In the genomic region with DNA sequence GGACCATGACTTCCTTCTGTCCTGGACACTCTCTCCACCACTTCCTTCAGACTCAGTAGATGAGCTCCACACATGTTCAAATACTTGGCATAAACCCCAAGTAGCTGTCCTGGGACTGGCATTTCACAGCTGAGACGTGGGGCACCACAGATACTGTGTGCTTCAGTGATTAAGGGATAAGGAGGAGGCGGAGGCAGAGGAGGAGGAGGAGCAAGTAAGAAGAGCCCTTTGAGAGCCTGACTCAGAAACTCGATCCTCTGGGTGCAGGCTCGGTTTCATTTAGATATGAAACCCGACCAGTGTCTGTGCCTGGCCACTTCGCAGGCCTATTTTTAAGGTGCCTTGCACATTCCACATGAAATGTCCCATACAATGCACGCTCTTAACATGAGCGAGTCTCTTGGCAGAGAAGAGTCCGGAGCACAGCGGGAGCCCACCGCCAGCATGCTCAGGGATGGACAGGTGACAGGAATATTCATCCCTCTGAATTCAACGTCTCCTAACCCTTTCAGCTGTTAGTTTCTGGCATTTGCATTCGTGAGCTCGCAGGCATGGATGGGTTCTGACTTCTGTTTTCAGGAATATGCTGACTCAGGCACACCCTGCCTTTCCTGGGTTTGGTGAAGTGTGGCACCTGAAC, we compare ENCODE assay signal across 8 mouse cellular contexts.
DNase-seq lines count a peak whose midpoint lies in the region; ATAC-seq and TF ChIP-seq lines count a peak whose summit lies in the region.

No protein-coding gene starts in this region.

- peak; percentile 38; the same call in 1 of the 2 replicates for ATAC-seq in frontal cortex, adult (ENCODE audit: low TSS enrichment)
- peak; percentile 25; the same call in 1 of the 2 replicates for ATAC-seq in limb, embryonic 13.5 days (ENCODE audit: low FRiP score, low read depth)
- 0 out of 2 replicates have a peak, but pooled peaks have one; percentile 29 for ATAC-seq in embryonic facial prominence, embryonic 11.5 days (replicated peaks; ENCODE audit: insufficient number of reproducible peaks, low FRiP score, low TSS enrichment, low read depth)

- no peak overlapping the region for H3ac ChIP-seq in myocyte (ENCODE audit: control insufficient read depth, insufficient read length)

- H3K27ac ChIP-seq in limb, embryonic 13.5 days, result no peak overlapping the region
- H3K27ac ChIP-seq in limb, embryonic 10.5 days, result no peak overlapping the region
- no peak overlapping the region for H3K27ac ChIP-seq in embryonic facial prominence, embryonic 11.5 days (replicated peaks; ENCODE audit: low read depth, low read length)

- no peaks in the 10 kb centered on the region for H3K79me2 ChIP-seq in myocyte (ENCODE audit: control insufficient read depth, insufficient read depth)

- H3K27me3 ChIP-seq in limb, embryonic 13.5 days, result no peaks in the 10 kb centered on the region
- H3K27me3 ChIP-seq in limb, embryonic 10.5 days (ENCODE audit: low read depth, poor library complexity, severe bottlenecking), result no peaks in the 10 kb centered on the region
- no peaks in the 10 kb centered on the region for H3K27me3 ChIP-seq in embryonic facial prominence, embryonic 11.5 days (ENCODE audit: control insufficient read depth, insufficient read depth, low read length)
- no peaks in the 10 kb centered on the region for H3K27me3 ChIP-seq in myocyte (ENCODE audit: control insufficient read depth, insufficient read depth, insufficient read length)

- no peak for TF ChIP-seq POLR2A in myocyte (IDR thresholded peaks at IDR 0.05; ENCODE audit: insufficient read length, low read depth)

- H3K36me3 ChIP-seq in limb, embryonic 13.5 days, result peaks cover 18% of the 10 kb centered on the region
- H3K36me3 ChIP-seq in limb, embryonic 10.5 days, result peaks cover 36% of the 10 kb centered on the region
- H3K36me3 ChIP-seq in embryonic facial prominence, embryonic 11.5 days (replicated peaks; ENCODE audit: control insufficient read depth, insufficient read depth, low read depth, low read length), result no peaks in the 10 kb centered on the region
- H3K36me3 ChIP-seq in myocyte (ENCODE audit: control insufficient read depth, insufficient read depth), result peaks cover 12% of the 10 kb centered on the region

- DNase-seq in frontal cortex, postnatal 14 days (ENCODE audit: low spot score in 2 of 2), result no peak
- no peak for DNase-seq in limb, embryonic 10.5 days (ENCODE audit: low spot score)
- no peak for DNase-seq in embryonic facial prominence, embryonic 11.5 days (ENCODE audit: low spot score)
- DNase-seq in yolk sac, embryonic 10.5 days (ENCODE audit: low spot score), result no peak
- no peak for DNase-seq in ovary, postnatal 36 days (ENCODE audit: low spot score)

- peaks cover 24% of the 10 kb centered on the region for H3K4me1 ChIP-seq in limb, embryonic 13.5 days
- peaks cover 17% of the 10 kb centered on the region for H3K4me1 ChIP-seq in limb, embryonic 10.5 days
- no peaks in the 10 kb centered on the region; the same call in 1 of the 2 replicates for H3K4me1 ChIP-seq in embryonic facial prominence, embryonic 11.5 days (ENCODE audit: control insufficient read depth, insufficient read depth, low read length)

- 52% methylated on average over 14 of the region's 14 CpGs for WGBS in limb, embryonic 13.5 days
- 64% methylated on average over 14 of the region's 14 CpGs for WGBS in limb, embryonic 10.5 days
- 48% methylated on average over 14 of the region's 14 CpGs for WGBS in embryonic facial prominence, embryonic 11.5 days

- no peaks in the 10 kb centered on the region for H3K9me3 ChIP-seq in limb, embryonic 13.5 days
- no peaks in the 10 kb centered on the region for H3K9me3 ChIP-seq in limb, embryonic 10.5 days (replicated peaks)
- no peaks in the 10 kb centered on the region for H3K9me3 ChIP-seq in embryonic facial prominence, embryonic 11.5 days (replicated peaks; ENCODE audit: control insufficient read depth, low read length)

- H3K9ac ChIP-seq in limb, embryonic 13.5 days, result no peak overlapping the region
- H3K9ac ChIP-seq in embryonic facial prominence, embryonic 11.5 days (replicated peaks; ENCODE audit: low read length), result no peak overlapping the region

- no peak overlapping the region for H3K4me2 ChIP-seq in limb, embryonic 13.5 days (replicated peaks)
- no peak overlapping the region for H3K4me2 ChIP-seq in embryonic facial prominence, embryonic 11.5 days (ENCODE audit: low read depth, low read length)
- peak overlapping the region; percentile 73 for H3K4me2 ChIP-seq in myocyte (ENCODE audit: low read depth)

- H3K4me3 ChIP-seq in limb, embryonic 13.5 days, result no peak overlapping the region
- no peak overlapping the region for H3K4me3 ChIP-seq in limb, embryonic 10.5 days
- no peak overlapping the region for H3K4me3 ChIP-seq in embryonic facial prominence, embryonic 11.5 days (ENCODE audit: low read depth, low read length)
- H3K4me3 ChIP-seq in myocyte, result no peak overlapping the region

TF ChIP-seq in myocyte, 11 proteins besides CTCF, POLR2A, EP300 and RAD21:
- peak; percentile 23 for TF ChIP-seq TCF12 (IDR thresholded peaks at IDR 0.05; ENCODE audit: insufficient read depth, poor library complexity, severe bottlenecking)
- no peak for TF ChIP-seq MAX (IDR thresholded peaks at IDR 0.05; ENCODE audit: low read depth)
- TF ChIP-seq CEBPB (IDR thresholded peaks at IDR 0.05; ENCODE audit: insufficient read depth, poor library complexity, severe bottlenecking), result no peak
- TF ChIP-seq USF1 (IDR thresholded peaks at IDR 0.05; ENCODE audit: low read depth), result no peak
- TF ChIP-seq SRF (IDR thresholded peaks at IDR 0.05; ENCODE audit: control insufficient read depth, insufficient read length, low read depth), result peak; percentile 5
- TF ChIP-seq TCF3 (IDR thresholded peaks at IDR 0.05; ENCODE audit: insufficient read length, low read depth), result no peak
- peak; percentile 7 to 84 (median 60) for TF ChIP-seq MYOD1 (IDR thresholded peaks at IDR 0.05; ENCODE audit: control insufficient read depth in 1 of 3, insufficient read length in 2 of 3, low read depth in 2 of 3)
- TF ChIP-seq MYOG (IDR thresholded peaks at IDR 0.05; ENCODE audit: control insufficient read depth in 1 of 3, insufficient read depth in 1 of 3, insufficient read length in 2 of 3, low read depth in 2 of 3), result peak; percentile 44 to 78 (median 46)
- no peak for TF ChIP-seq POLR2AphosphoS2 (IDR thresholded peaks at IDR 0.05; ENCODE audit: insufficient read length, low read depth)
- no peak for TF ChIP-seq E2F4 (IDR thresholded peaks at IDR 0.05; ENCODE audit: insufficient read depth)
- no peak for TF ChIP-seq REST (IDR thresholded peaks at IDR 0.05; ENCODE audit: insufficient read depth, insufficient read length)
